Mouse (Mus musculus) heart, adult 2 months (tissue): Measurements from ENCODE around the gene Lhpp. TPM values are rescaled to one million over a fixed set of nuclear protein-coding genes. Genes with fewer than 3 reads are reported as not detected.

Experiments used
- DNase-seq, 2 experiments: peaks; one replicate each; pipeline ENCODE4 v3.0.0; 2021
- H3K27ac ChIP-seq: fragments of 200-600 bp; 2 replicates; pipeline ENCODE4 v1.8.1; 2022
- H3K27me3 ChIP-seq: fragments of 200-500 bp; 2 replicates; pipeline ENCODE4 v1.6.1; 2012; ENCODE audit warnings: mild to moderate bottlenecking, low read length, inconsistent platforms, mixed read lengths; ENCODE audit not compliant: control insufficient read depth, insufficient read depth
- H3K36me3 ChIP-seq: fragments of 200-500 bp; 2 replicates; pipeline ENCODE4 v1.6.1; 2012; ENCODE audit warnings: low read length, inconsistent platforms; ENCODE audit not compliant: control insufficient read depth, insufficient read depth
- H3K4me1 ChIP-seq: fragments of 200-500 bp; 2 replicates; pipeline ENCODE4 v1.6.1; 2011; ENCODE audit warnings: low read length; ENCODE audit not compliant: control insufficient read depth, insufficient read depth
- H3K4me3 ChIP-seq: fragments of 200-600 bp; 2 replicates; pipeline ENCODE4 v1.8.1; 2022
- H3K79me2 ChIP-seq: fragments of 200-500 bp; replicated peaks from 2 replicates; pipeline ENCODE4 v1.6.1; 2012; ENCODE audit warnings: mild to moderate bottlenecking, inconsistent platforms, low read length, moderate library complexity, mixed read lengths; ENCODE audit not compliant: control insufficient read depth, insufficient read depth
- H3K9ac ChIP-seq: fragments of 200-500 bp; 2 replicates; pipeline ENCODE4 v1.6.1; 2012; ENCODE audit warnings: low read depth, mild to moderate bottlenecking, control low read depth, inconsistent platforms, low read length, mixed read lengths
- CTCF ChIP-seq: fragments of 200-600 bp; IDR thresholded peaks from 2 replicates; pipeline ENCODE4 v1.8.1; 2022; ENCODE audit warnings: antibody characterized with exemption, mild to moderate bottlenecking, moderate library complexity
- EP300 ChIP-seq: fragments of 200-500 bp; IDR thresholded peaks from 2 replicates; pipeline ENCODE4 v1.6.1; 2011; ENCODE audit warnings: low read depth, low read length, control low read depth; ENCODE audit not compliant: insufficient read depth
- POLR2A ChIP-seq: fragments of 200-500 bp; IDR thresholded peaks from 2 replicates; pipeline ENCODE4 v1.6.1; 2011; ENCODE audit warnings: mild to moderate bottlenecking, low read depth, low read length, control low read depth; ENCODE audit not compliant: insufficient read depth
- WGBS: fragments of 180-500 bp; shearing (Covaris S2); methylation state at CpG from one replicate; pipeline ENCODE4 v1.1.7; 2018; 5-methylcytosine and 5-hydroxymethylcytosine counted together
- intact Hi-C: fragments of 180-260 bp; cut with DNase I; formaldehyde crosslinking; loops from one replicate; pipeline ENCODE4 v1.15.1; 2025
- polyA plus RNA-seq: library from polyadenylated mRNA; depleted of rRNA; stranded (reverse); fragments of >200 nt; gene quantifications from 2 replicates; pipeline ENCODE4 v1.2.3, GENCODE M21; 2012
- total RNA-seq, 2 experiments: library from RNA; stranded (reverse); gene quantifications; 2 replicates each; pipeline ENCODE4 v1.2.3; 2021

Lhpp gene
- total and polyA plus RNA-seq, 3 experiments: 13.8 to 22.0 (median 13.9) TPM

DNA sequence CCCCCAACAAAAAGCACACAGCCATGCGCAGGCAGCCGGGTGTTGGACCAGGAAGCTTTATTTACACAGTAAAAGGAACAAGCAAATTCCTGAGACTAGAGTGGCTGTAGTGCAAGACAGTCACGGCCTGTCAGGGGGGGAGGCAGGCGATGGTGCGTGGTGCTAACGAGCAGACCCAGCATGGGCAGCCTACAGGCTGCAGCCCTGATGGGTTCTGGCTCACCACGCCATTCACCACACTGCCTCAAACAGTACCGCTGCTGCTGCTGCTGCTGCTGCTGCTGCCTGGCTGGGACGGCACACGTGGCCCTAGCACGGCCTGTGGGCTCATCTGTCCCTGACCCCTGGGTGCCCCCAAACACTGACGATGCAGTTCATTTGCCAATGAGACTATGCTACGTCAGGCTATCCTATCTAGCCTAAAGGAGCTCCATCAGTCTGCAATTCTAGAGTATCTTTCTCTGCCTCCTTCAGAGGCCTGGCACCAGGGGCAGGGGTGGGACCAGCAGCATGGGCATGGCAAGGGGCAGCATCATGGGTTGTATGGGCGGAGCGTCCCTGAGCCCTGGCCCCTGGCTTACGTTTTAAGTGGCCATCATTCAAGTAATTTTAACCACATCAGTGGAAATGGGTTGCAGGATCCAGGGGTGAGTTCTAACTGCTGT lies 101.7 kb downstream of the Lhpp start:
- WGBS: 68% methylated on average over 16 of the region's 16 CpGs

DNA sequence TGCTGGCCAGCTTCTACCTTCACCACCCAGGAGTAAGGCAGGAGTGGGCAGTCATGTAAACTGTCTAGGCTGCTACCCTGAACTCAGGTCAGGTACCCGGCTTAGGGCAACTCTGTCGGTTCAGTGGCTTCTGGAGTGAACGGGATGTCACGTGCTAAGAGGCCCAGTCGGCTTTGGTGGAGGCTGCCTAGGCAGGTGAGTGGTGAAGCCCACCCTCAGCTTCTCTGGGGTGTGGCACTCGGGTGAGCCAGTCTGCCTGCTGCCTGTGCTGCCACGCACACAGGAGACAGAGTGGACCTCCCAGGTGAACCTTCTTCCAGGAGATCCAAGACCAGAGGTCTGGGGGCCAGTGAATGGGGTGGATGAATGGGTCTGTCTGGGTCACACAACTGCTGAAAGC lies 102.5 kb downstream of the Lhpp start:
- intact Hi-C loops: no loop called here
- TF ChIP-seq POLR2A (no peak), CTCF (no peak), EP300 (no peak)
- DNase-seq: no peak

More for the DNA sequence above, 101.7 kb downstream of the Lhpp start:
- Histone ChIP-seq H3K27ac (peak overlapping the region; percentile 98), H3K27me3 (no peaks in the 10 kb centered on the region), H3K36me3 (peaks cover 15% of the 10 kb centered on the region), H3K79me2 (no peaks in the 10 kb centered on the region), H3K4me3 (no peak overlapping the region), H3K9ac (0 out of 2 replicates have a peak overlapping the region, but pooled peaks have one; percentile 1), H3K4me1 (peaks cover 20% of the 10 kb centered on the region)
- intact Hi-C loops: no loop called here
- TF ChIP-seq CTCF (no peak), EP300 (no peak), POLR2A (no peak)
- no peak for DNase-seq

DNA sequence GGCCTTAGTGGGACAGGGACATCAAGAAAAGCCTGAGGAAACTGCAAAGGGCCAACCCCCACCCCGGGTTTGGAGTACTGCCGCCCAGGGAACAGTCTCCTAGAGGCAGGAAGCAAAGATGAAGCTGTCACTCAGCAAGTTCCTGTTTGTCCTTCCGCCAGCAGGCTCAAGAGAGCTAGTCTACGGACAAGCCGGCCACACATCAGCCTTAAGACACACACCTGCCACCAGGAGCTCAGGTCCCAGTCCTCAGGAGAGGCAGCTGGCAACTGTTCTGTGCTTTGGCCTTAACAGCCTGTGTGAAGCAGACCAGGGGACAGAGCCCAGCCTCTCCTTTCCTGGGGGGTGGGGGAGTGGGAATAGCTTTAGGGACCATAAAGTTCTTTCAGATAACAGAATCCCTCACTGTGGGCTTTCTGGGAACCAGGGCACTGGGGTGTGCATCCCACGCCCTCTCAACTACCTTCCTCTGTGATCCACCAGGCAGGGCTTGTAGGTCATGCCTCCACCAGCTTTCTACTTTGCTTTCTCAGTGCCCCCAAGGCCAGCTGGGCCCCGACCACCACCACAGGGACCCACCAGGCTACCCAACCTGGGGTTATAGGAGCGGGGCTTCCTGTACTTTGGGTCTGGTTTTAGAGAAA lies 103.2 kb downstream of the Lhpp start:
- H3K27ac ChIP-seq: peak overlapping the region; percentile 98
- peak overlapping the region; percentile 11; the same call in 1 of the 2 replicates for H3K4me3 ChIP-seq
- DNase-seq: peak; percentile 72 to 80
- TF ChIP-seq CTCF (peak; percentile 20), EP300 (no peak)
- H3K9ac ChIP-seq: peak overlapping the region; percentile 11
- peaks cover 15% of the 10 kb centered on the region for H3K36me3 ChIP-seq
- H3K79me2 ChIP-seq: no peaks in the 10 kb centered on the region
- peaks cover 24% of the 10 kb centered on the region for H3K4me1 ChIP-seq
- intact Hi-C loops: loop anchor here (2.0 kb wide), 2 partner anchors 43 to 57 kb away; no protein-coding TSS in a partner anchor
- H3K27me3 ChIP-seq: no peaks in the 10 kb centered on the region
- 16% methylated on average over 8 of the region's 8 CpGs for WGBS

More for the DNA sequence above, 102.5 kb downstream of the Lhpp start:
- 81% methylated on average over 7 of the region's 7 CpGs for WGBS
- Histone ChIP-seq H3K36me3 (peaks cover 15% of the 10 kb centered on the region), H3K4me3 (no peak overlapping the region), H3K4me1 (peaks cover 20% of the 10 kb centered on the region), H3K79me2 (no peaks in the 10 kb centered on the region), H3K9ac (peak overlapping the region; percentile 3; the same call in 1 of the 2 replicates), H3K27ac (peak overlapping the region; percentile 98), H3K27me3 (no peaks in the 10 kb centered on the region)

DNA sequence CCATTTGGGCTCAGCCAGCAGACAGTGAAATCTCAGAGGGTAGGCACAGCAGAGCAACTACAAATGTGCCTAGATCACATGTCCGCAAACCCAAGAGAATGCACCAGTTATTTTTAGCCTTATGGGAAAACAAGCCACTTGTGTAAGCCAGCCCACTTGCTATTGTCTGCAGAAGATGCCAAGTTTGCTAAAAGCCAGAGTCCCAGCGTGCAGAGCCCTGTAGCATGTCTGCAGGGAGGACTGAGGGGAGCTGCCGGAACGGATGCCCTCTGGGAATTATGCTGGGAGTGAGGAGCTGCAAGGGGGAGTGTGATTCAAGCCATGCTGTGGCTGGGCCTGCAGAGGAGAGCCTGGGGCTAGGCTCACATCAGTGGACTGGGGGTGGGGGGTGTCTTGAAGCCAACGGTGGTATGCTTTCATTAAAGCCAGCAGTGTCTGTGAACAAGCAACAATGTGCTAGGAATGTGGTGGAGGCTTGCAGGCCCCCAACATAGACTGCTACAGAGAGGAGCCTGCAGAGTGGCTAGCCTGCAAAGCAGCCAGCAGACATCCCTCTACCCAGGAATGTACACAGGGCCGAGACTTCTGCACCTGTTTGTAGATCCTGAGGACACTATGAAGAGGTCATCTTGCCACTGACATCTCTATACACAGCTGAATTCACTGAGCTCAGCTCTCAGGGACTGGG lies 103.9 kb downstream of the Lhpp start:
- H3K36me3 ChIP-seq: peaks cover 15% of the 10 kb centered on the region
- WGBS: 4% methylated on average over 6 of the region's 6 CpGs
- DNase-seq: peak; percentile 74 to 86
- H3K79me2 ChIP-seq: no peaks in the 10 kb centered on the region
- intact Hi-C loops: loop anchor here (2.0 kb wide), 2 partner anchors 44 to 58 kb away; no protein-coding TSS in a partner anchor
- no peaks in the 10 kb centered on the region for H3K27me3 ChIP-seq
- H3K4me3 ChIP-seq: no peak overlapping the region
- peak; percentile 97 for TF ChIP-seq EP300
- TF ChIP-seq POLR2A: peak; percentile 74
- TF ChIP-seq CTCF: no peak
- H3K4me1 ChIP-seq: peaks cover 24% of the 10 kb centered on the region
- H3K27ac ChIP-seq: peak overlapping the region; percentile 98
- peak overlapping the region; percentile 29 for H3K9ac ChIP-seq

DNA sequence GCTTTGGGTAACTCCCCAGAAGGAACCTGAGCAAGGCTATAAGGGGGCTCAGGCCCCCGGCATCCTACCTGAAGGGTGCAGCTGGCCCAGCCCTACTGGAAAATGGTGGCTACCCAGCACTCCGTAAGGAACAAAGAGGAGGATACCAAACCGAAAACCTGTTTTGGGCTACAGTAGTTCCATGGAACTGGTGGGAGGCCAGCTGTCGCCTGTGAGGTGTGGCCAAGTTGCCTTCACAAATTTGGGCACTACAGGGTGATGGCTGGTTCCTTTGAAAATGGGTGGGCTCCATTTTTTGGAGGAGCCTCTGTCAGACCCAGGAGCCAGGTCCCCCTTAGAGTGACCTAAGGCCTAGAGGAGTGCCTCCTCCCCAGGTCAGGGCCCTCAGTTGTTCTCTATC lies 104.8 kb downstream of the Lhpp start:
- no peaks in the 10 kb centered on the region for H3K27me3 ChIP-seq
- peaks cover 15% of the 10 kb centered on the region for H3K36me3 ChIP-seq
- peaks cover 26% of the 10 kb centered on the region for H3K4me1 ChIP-seq
- 99% methylated on average over 4 of the region's 4 CpGs for WGBS
- no peak overlapping the region for H3K9ac ChIP-seq
- TF ChIP-seq CTCF (no peak), EP300 (no peak), POLR2A (no peak)
- H3K27ac ChIP-seq: peak overlapping the region; percentile 98
- no peaks in the 10 kb centered on the region for H3K79me2 ChIP-seq
- intact Hi-C loops: loop anchor here (2.0 kb wide), 2 partner anchors 44 to 58 kb away; no protein-coding TSS in a partner anchor
- H3K4me3 ChIP-seq: no peak overlapping the region
- DNase-seq: no peak
